Mouse (Mus musculus): ENCODE measurements around the gene Phtf1.
A peak's percentile ranks its signal among the peaks of the same experiment; 100 is the strongest.

Phtf1 gene

DNA sequence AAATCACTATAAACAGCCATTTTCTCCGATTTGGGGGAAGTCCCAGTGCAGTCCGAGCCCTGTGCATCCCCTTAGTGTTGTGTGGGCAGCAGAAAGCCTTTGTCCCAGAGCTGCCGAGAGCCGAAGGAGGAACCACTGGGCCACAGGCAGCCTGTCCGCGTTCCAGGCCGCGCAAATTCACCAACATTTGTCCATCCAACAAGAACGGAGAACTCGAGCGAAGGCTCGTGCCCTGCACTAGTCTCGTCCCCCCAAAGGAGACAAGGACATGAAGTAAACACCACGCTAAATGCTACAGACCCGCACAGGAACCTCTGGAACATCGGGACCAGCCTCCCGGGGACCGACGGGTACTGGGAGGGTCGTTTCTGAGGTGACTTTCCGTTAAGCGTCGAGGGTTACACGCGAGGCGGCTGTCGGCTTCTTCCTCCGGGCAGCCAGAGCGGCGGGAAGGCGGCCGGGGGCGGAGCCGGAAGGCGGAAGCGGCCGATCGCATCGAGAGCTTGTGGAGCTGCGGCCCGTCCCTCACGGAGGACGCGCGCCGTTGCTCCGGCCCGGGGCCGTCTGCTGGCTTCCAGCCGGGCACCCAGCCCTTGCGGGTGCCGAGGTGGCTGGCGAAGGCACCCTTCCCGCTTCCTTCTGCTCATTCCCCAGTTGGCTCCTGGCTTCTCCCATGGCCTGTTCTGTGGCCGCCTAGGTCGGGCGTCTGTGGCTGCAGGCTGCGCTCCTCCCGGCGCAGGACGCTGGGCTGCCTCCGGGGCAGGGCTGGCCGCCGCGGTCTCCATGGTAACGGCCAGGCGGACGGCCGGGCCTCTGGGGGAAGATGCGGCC, at the start of gene Phtf1:
TSS of gene Phtf1 (plus strand) at position 250 of the 831 bp plus-strand sequence.
- DNase-seq (ENCODE audit: low spot score) = peak; percentile 74

GRCm38 (mm10) chr3:103920094-103920493, 47.8 kb upstream of the Phtf1 start:
- DNase-seq (ENCODE audit: low spot score) = no peak

DNA sequence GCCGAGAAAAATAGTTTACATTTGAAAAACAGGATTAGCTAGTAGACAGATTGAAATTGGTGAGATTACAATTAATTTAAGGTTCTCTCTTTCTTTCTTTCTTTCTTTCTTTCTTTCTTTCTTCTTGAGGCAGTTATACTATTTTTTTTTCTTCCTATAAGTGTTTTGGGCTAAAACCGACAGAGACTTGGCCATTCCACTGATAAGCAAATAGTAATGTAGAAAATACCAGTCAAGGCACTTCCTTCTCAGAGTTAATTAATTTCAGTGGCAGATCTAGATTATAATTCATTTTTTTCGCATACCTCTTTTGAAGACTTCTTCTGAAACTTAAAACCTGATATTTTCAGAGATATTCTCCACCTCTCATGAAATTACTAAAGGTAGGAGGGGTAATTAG, 42.6 kb upstream of the Phtf1 start:
- no peak for DNase-seq (ENCODE audit: low spot score)

GRCm38 (mm10) chr3:103927511-103927910, 40.4 kb upstream of the Phtf1 start:
- DNase-seq (ENCODE audit: low spot score) = no peak

GRCm38 (mm10) chr3:103944794-103945562, 22.9 kb upstream of the Phtf1 start:
- no peak for DNase-seq (ENCODE audit: low spot score)

- no peak for DNase-seq (ENCODE audit: low spot score)
Observed at GRCm38 (mm10) chr3:103948666-103949065, 19.2 kb upstream of the Phtf1 start.

DNA sequence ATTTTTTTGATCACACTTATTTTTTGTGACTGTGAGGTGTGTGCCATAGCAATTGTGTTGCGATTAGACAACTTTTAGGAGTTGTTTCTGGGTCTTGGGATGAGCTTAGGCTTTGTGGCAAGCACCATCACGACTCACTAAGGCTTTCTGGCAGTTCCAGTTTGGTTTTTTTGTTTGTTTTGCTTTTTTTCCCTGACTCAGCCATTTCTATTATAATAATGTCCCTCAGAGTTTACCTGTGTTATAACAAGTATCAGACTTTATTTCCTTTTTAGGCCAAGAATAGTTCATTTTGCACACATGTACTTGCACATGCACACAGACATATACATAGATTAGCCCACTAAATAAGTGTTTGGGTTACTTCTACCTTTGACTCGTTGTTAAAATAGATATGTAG, 7.3 kb upstream of the Phtf1 start:
- DNase-seq (ENCODE audit: low spot score) = no peak

DNA sequence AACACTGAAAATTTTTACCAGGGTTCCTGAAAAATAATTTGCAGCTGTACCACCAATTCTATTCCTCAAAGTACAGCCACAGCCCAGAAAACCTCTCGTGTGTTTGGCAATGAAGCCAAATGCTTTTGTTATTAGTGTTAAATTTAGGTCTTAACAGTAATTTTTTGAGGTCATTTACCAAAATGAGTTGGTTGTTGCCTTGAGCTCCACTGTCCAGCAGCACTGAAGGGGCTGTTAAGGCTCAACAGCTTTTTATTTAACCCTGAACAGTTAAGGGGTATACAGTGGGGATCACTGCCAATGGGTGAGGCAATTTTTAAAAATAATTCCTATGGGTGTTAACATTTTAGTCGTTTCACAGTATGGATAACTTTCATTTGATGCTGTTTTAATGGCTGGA, 679 bp upstream of the Phtf1 start:
- DNase-seq (ENCODE audit: low spot score) = no peak

DNA sequence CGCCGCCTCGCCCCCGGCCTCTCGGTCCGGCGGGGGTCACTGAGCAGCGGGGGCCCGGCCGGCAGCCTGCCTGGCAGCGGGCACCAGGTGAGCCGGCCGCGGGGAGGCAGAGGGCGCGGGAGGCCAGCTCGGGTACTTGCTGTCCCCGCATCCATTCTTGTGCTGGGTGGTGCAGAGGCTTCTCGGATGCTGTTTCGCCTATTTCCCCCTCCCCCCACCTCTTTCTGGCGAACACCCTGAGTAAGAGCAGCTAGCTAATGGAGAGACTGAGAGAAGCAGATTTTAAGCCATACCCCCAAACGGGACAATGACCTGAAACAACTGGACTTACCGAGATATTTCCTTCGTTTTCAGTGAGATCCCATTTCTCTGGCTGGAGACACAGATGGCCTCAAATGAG, 791 bp downstream of the Phtf1 start:
- DNase-seq (ENCODE audit: low spot score) = no peak

DNA sequence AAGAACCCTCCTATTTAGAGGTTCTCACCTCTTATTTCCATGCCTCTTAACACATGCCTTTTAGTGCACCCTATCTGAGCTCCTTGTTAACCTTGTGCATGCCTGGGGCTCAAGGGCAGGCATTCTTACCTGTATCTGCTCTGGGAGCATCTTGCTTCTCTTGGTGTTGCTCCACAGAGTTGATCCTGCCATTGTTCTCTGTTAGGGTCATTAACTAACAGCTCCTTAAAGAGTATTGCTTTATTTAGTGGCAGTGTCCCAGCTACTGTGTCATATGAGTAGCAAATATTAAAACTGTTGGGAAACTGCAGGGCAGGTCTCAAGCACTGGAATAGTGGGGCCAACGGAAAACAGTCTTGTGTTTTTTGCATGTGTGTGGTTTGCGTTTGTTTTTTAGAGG, 3.2 kb downstream of the Phtf1 start:
- no peak for DNase-seq (ENCODE audit: low spot score)

DNA sequence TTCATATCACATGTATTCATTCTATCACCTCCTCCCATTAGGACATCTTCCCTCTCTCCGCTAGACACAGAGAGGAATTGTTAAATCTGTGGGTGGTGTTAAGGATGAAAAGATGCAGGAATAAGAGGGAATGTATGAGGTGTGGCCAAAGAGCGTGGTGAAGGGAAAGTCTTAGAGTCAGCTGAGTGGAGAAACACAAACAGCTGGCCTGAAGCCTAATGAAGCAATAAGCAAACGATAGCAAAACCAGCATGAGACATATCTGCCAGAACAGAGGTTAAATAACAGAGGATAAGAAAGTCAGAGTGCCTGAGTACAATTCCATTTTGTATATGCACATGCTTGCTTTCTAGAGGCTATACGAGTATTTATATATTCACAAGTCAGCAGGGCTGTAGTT, 16.6 kb downstream of the Phtf1 start:
- DNase-seq (ENCODE audit: low spot score) = no peak

GRCm38 (mm10) chr3:103985194-103985593, 17.3 kb downstream of the Phtf1 start:
- no peak for DNase-seq (ENCODE audit: low spot score)

DNA sequence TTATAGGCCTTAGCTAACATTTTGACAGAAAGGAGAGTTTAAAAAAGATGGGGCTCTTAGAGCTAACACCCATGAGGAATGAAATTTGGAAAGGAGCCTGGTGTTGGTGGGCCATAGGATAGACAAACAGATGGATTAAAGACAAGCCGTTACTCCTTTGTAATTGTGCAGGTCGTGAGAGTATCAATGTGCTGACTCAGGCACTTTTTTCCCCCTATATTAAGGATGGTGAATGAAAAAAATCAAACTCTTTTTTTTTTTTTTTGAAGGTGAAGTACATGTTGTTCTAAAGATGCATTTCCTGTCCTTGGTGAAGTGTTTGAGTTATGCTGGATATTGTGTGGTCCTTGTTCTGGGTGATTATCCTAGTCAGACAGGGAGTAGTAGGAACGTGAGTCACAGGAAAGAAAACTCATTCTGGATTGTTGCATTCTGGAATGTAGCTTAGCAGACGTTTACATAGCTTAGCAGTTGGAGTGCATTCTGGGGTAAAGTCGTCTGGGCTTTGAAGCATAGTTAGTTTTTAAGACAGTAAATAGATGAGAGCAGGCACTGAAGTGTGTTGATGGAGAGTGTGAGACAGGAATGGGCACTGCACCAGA, 20.0 kb downstream of the Phtf1 start:
- no peak for DNase-seq (ENCODE audit: low spot score)

- no peak for DNase-seq (ENCODE audit: low spot score)
Observed at GRCm38 (mm10) chr3:103989352-103989751, 21.4 kb downstream of the Phtf1 start.

DNA sequence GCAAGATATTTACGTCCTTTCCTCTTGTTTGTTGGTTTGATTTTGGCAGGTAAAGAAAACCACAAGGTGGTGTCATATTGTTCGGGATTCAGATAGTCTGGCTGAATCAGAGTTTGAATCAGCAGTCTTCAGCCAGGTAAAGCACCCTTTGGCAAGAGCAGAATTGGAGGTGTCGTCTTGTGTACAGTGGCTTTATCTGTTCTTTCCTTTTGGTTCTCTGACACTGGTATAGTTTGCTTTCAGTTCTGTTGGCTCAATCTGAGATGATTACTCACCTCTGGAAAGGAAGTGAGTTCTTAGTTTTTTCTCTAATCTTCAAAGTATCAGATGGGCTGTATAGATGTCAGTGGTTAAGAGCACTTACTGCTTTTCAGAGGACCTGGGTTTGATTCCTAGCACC, 23.4 kb downstream of the Phtf1 start:
- no peak for DNase-seq (ENCODE audit: low spot score)

DNA sequence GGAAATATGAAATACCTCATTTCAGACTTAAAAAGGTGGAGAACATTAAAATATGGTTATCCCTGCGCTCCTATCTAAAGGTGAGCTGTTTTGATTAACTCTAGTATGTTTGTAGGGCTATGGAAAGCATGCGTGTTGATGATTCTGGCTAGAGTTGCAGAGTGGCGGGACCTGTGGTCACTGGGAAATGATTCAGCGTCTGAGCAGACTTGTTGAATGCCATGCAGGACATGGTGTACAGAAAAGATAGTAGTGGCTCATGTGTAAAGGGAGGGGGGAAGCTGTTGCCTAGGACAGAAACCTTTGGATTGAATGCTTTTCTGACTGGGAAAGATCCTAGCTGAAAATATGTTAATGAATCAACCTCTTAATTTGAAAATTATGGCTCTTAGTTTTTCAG, 30.8 kb downstream of the Phtf1 start:
- DNase-seq (ENCODE audit: low spot score) = no peak

DNA sequence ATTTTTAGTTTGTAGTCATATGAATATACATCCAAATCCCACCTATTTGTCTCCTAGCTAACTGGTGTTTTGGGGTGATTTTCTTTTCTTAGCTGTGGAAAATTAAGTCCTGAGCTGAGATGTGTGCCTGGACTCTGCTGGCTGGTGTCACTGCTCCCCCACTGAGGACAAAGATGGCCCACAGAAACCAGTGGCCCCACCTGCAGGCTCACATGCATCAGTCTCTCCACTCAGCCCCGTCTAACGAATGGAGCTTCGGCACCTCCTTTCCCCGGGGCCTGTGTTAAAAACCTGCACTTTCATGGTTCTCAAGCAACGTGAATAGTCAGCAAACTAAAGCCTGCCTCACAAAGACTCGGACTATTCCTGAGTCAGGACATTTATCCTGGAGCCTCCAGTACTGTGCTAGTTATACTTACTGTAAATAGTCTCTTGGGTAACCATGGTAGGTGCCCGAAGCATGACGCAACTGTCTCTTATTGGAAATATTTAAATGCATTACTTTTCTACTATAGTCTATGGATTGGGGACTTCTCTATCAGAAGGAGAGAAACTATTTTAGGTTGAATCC, 39.1 kb downstream of the Phtf1 start:
- DNase-seq (ENCODE audit: low spot score) = no peak

DNA sequence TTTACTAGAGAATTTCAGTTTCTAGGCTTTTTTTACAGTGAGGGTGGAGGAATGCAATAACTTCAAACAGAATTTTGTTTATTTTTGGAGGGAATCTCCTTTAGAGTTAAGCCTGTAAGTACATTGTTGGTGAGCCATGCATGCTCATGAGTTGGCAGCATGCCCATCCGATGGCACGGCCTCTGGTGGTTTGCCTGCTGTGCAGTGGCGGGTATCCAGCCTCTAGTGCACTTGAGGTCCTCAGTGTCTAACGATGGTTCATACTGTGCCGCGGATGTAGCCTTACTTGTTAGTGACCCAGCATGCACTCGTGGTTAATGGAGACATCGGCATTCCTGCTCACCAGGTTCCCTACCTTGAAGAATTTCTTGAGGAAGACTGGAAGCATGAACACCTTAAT, 39.6 kb downstream of the Phtf1 start:
- DNase-seq (ENCODE audit: low spot score) = peak; percentile 12

DNA sequence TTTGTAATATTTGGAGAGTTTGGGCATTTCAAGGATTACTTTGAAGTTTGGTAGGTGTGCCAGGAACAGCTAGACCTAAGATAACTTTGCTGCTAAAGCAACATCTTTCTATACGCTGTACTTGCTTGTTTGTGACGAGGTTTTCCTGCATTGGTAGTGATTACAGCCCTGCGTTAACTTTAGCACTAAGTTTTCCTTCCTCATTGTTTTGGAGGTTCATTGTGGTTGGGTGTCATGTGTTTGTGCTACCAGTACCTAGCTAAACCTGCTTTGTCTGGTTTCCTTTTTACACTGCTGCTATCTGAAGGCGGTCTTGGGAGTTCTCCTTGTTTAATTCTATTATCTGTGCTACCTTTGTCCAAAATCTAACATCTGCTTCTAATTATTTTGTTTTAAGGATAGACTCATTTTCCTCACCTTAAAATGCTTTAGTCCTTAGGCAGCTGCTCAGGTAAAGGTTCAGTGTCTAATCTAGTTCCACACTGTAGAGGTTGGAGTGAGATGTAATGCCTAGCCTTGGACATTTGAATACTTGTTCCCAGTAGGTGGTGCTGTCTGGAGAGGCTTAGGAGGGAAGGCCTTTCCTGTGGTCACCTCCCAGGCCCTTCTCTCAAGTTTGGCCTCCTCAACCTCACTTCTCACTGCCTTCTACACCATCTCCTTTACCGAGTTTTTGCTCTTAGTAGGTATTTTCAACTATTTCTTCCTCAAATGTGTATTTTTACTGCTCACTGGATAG, 42.2 kb downstream of the Phtf1 start:
- no peak for DNase-seq (ENCODE audit: low spot score)

- no peak for DNase-seq (ENCODE audit: low spot score)
Observed at GRCm38 (mm10) chr3:104011972-104012371, 44.1 kb downstream of the Phtf1 start.

DNA sequence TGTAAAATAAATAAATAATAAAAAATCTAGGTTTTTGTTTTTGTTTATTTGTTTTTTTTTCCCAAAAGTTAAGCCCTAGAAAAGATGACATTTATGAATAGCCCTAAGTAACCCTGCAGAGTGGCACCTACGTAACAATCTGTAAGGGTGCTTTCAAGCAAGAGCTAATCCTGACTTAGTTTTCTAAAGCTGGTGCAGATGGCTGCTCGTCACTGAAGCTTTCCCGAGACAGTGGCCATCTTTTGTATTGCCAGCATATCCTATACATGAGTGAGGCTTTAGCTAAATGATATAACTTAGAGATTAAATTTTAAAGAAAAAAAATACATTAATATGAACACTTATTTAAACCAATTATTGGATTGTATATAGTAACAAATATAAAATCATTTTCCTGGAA, 50.0 kb downstream of the Phtf1 start:
- DNase-seq (ENCODE audit: low spot score) = no peak

- no peak for DNase-seq (ENCODE audit: low spot score)
Observed at GRCm38 (mm10) chr3:104019453-104019852, 51.5 kb downstream of the Phtf1 start.

Measured in ovary, postnatal 14 days (tissue).